Mouse (Mus musculus) layer of hippocampus, adult 18-20 months (tissue): ENCODE data around the gene Htr1f. TPM values are rescaled to one million over a fixed set of nuclear protein-coding genes. Genes with fewer than 3 reads are reported as not detected.

Experiments used
- microRNA-seq, 2 experiments: library from miRNA; unstranded; fragments of <30 nt; microRNA quantifications; one replicate each; pipeline ENCODE4 v1.2.0; 2021
- total RNA-seq, 2 experiments: library from RNA; stranded (reverse); gene quantifications; 2 replicates each; pipeline ENCODE4 v1.2.3; 2021

Gene Htr1f
- total RNA-seq, 2 experiments from 2014 or later, result 4.4 to 5.8 TPM

Small RNAs within 50 kb of the gene (microRNA-seq; reads per million reads assigned to microRNA genes)
- 0 reads per million in 2 experiments for gene Gm23374
